Mouse (Mus musculus) urinary bladder, adult 18-20 months (tissue): ENCODE results near the gene Spopl.
"Not testable (repeated sequence)": the region's sequence is repeated elsewhere in the genome, so short reads cannot be mapped to it uniquely, and the experiment has no call there.

Experiments used
- DNase-seq, 2 experiments: peaks; one replicate each; pipeline ENCODE4 v3.0.0; 2022; ENCODE audit warnings: low spot score in 2 of 2, mixed read lengths in 2 of 2

Gene Spopl

DNA sequence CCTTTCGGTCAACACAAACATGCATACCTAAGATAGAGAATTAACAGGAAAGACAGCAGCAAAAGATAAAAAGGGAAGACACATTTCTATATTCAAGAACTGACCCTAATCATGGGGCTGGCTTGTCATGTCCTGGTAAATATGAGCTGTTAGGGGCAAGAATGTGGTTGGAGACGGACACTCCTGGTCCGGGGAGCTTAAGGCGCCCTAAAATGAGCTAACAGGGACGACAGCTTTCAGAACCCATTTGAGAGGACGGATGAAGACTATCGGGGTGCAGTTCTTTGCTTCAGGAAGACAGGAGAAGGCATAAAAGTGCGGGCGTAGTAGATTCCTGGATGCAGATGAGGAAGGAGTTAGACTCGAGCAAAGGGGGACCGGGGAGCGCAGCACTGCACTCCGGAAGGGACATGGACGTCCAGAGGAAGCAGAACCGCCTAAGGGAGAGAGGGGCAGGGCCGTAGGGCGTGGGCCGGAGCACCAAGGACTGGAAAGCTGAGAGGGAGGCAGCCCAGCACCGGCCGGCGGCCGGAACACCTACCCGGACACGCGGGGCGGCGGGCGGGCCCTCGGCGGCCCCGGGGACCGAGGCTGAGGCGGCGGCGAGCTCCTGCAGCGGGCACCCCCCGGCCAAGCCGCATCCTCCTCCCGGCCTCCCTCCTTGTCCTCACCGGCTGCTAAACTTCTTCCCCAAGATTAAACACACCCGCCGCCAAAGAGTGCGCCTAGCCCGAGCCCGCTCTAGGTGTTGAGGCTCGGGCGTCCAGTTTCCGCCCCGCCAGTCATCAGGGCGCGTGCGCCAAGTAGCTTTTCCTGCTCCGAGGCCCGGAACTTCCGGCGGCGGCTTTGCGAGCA is at the start of gene Spopl:
Spopl (minus strand) TSS at position 805 of the 855 bp plus-strand sequence.
- peak; percentile 68 to 79 for DNase-seq

DNA sequence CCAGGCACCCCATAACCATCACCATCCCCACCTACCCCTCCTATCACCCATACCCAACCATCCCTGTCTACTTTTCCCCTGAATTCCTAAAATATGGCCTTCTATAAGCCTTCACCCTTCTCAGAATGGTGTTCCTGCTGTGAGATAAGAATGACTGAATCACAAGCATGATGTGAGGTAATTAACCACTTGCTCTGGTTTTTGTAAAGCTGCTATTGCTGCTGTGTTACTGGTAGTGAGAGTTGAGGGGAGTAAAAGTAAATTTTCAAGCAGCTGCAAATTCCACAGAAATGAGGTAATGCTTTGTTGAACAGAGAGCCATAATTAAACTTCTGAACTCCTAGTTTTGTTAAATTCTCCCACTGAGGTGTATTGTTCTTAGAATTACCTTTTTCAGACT is 48.2 kb upstream of the Spopl start:
- DNase-seq: no peak

DNA sequence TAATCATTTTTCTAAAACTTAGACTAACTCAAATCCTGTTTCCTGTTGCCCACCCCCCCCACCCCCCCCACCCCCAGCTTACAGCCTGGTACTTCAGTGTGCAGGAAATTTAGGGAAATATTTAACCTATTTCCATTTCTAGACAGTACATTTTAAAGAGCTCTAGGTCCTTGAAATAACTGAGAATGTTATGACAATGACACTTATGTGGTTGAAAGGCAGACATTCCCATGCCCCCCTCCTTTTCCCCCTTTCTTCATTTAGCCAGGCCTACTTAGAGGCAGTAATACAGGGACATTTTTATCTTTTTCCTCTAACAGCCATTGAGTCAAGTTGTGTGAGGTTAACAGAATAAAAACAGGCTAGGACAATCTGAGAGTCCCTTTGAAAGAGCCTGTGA is 46.1 kb upstream of the Spopl start:
- no peak for DNase-seq

DNA sequence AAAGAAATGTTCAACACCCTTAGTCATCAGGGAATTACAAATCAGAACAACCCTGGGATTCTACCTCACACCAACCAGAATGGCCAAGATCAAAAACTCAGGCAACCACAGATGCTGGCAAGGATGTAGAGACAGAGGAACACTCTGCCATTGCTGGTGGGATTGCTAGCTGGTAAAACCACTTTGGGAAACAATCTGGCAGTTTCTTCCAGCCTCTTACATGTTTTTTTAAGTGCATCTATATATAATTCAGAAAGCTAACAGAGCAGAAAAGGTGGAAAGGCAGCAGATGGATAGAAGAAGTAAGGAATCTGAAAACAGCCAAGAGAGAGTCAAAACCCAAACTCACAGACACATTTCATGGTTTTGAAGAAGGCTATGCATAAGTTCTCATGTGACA is 33.5 kb upstream of the Spopl start:
- DNase-seq: no peak

DNA sequence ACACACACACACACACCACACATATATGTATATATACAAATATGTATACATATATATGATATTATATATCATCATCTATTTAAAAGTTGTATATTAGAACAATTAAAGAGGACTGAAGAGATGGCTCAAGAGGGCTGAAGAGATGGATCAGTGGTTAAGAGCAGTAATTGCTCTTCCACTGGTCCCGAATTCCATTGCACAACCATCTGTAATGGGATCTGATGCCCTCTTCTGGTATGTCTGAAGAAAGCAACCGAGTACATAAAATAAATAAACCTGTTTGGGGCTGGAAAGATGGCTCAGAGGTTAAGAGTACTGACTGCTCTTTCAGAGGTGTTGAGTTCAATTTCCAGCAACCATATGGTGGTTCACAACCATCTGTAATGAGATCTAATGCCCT is 16.9 kb upstream of the Spopl start:
- no peak for DNase-seq

DNA sequence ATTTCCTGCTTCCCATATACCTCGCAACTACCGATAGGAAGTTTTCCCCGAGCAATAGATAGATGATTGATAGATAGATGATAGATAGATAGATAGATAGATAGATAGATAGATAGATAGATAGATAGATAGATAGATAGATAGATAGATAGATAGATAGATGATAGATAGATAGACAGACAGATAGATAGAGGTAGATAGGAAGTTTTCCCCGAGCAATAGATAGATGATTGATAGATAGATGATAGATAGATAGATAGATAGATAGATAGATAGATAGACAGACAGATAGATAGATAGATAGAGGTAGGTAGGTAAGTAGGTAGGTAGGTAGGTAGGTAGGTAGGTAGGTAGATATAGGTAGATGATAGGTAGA is 239 bp upstream of the Spopl start:
- DNase-seq: not testable (repeated sequence)

DNA sequence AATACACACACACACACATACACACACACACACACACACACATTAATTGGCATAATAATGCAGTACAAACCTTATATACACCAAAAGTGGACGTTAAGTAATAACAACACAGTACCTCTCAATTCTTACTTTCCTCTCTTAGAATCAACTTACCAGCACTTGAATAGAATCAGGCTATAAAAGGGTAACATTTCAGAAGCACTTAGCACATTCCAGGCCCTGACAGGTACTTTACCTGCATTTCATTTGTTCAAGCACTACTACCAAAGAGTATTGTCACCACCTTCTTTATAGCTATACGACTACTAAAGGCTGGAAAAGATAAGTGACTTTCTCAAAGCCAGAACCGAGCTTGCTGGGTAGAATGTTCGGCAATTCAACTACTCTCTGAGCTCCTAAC is 1.3 kb downstream of the Spopl start:
- no peak for DNase-seq

DNA sequence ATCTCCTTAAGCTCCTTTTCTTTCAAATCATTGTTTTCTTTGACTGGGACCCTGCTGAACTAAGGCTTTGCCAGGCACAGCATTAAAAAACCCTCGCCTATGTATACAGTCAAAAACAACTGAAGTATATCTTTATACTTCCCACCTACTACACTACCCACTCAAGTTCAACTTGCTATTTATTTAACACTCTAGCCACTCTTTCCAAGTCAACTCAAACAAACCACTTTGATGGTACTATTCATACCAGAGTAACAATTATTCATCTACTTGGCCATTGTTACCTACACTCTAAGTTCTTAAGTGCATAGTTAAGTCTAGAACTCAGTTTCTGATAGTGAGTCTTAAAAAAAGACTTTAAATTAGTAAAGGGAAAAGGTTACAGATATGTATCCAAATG is 3.1 kb downstream of the Spopl start:
- DNase-seq: no peak

DNA sequence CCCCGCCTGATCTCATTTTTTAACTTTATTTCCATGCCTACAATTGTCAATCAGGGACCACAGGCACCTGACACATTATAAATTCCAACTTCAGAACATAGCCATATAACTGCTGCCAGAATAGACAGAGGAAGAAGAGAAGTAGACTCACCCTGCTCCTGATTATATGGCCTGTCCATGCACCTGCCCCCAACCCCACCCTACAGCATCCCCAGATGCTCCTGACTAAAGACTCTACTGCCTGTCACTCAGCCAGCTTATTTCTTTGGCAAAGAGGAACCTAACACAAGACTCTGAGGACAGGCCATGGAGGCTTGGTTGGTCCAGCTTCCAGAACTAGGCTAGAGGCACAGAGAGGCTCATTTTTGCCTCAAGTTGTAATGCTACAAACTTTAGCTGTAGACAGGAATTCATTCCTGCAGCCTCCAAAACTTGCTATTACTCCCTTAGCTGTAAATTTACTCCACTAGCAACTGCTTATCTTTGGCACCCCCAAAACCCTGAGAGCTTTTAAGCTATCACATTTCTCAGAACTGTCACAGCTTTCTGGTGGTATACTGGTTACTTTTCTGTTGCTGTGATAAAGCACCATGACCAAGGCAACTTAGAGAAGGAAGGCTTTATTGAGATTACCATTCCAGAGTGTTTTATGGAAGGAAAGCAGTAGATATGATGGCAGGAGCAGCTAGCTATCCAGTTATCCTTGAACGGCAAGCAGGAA is 6.7 kb downstream of the Spopl start:
- DNase-seq: no peak

DNA sequence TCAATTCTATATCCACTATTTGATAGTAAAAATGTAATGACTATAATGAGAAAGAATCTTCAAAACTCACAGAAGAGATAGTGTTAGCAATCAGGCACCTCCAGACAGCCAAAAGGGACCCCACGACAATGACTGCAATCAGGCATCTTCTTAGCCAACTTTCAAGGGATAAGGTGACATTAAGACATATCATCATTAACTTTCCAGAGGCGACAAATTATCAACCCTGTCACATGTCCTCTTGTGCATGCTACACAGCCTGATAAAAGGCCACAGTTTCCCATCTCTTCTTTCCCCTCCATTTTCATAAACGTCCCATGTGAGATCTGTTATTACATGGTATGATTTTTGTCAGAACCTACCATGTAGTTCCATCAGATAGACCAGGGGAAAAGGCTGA is 9.0 kb downstream of the Spopl start:
- DNase-seq: no peak

DNA sequence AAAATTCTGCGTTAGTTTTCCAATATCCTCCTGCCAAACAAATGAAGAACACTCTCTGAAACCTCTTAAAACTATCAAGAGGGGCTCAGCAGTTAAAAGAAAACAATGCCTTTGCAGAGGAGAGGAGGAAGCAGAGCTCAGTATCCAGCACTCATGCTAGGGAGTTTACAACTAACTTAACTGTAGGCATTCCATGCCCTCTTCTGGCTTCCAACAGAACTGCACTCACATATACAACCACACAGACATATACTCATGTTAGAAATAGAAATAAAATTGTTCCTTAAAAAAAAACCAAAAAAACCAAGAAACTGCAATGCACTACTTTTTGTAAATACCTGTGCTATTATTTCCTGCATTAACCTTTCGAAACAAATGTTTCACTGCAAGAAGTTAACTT is 12.7 kb downstream of the Spopl start:
- no peak for DNase-seq

DNA sequence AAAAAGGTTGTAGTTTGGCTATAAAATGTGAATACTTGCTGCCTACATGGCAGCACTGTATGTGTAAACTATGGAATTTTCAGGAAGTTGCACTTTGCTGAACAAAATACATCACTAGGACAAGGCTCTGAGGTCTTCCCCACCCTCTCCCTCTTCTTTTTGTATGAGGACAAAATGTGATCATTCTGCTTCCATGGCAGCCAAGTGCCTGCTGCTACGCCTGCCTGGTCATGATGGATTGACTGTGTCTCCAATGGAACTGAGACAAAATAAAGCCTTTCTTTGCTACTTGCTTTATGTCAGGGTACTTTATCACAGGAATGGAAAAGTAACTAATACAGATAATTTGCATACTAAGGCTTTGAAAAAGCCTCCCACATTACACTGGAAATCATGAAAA is 20.7 kb downstream of the Spopl start:
- DNase-seq: no peak

DNA sequence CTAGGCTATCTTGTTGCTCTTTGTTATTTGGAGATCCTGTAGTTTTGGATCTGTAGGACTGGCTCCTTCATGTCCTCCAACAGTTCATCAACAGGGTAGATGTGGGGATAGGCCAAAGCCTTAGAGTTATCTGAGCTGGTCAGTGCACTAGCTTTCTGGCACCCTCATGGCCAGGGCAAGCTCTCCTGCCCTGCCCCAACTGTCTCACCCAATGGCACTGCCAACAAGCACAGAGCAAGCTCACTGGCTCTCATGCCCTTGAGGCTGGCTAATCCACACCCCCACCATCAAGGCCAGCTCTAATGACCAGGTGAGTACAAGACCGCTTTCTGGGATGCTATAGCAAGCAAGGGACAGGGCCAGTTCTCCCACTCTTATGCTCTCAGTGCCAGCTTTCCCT is 24.7 kb downstream of the Spopl start:
- no peak for DNase-seq

DNA sequence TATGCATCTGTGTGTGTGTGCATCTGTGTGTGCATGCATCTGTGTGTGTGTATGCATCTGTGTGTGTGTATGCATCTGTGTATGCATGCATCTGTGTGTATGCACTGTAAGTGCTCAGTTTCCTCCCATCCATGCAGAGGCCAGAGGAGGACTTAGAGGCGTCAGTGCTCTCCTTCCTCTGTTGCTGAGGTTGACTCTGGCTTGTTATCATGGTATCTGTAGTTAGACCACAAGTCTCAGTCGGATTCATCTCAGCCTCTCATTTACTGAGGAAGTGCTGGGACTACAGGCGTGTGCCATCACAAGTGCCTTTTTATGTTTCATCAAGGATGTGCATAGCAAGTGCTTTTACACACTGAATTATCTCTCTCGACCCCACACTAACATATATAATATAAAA is 31.9 kb downstream of the Spopl start:
- no peak for DNase-seq

DNA sequence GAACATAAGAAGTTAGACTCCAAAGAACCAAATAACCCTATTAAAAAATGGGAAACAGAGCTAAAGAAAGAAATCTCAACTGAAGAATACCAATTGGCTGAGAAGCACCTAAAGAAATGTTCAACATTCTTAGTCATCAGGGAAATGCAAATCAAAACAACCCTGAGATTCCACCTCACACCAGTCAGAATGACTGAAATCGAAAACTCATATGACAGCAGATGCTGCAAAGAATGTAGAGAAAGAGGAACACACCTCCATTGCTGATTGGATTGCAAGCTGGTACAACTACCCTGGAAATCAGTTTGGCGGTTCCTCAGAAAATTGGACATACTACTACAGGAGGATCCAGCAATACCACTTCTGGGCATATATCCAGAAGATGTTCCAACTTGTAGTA is 44.2 kb downstream of the Spopl start:
- not testable (repeated sequence) for DNase-seq

DNA sequence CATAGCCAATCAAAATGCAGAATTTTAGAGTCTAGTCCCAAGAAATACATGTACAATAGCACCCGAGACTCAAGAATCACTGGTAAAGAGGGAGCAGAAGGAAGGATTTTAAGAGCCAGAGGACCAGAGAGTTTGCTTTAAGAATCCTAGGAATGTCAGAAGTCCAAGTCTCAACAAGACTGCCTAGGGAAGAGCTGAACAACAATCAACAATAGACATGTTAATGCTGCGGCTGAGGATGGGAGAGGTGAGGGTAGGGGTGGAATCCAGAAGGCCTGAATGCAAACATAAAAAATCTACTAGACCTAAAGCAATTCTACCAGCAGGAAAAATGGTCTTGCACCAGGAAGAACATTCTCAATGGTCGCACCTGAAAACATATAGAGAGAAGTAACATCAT is 66.8 kb downstream of the Spopl start:
- DNase-seq: no peak

DNA sequence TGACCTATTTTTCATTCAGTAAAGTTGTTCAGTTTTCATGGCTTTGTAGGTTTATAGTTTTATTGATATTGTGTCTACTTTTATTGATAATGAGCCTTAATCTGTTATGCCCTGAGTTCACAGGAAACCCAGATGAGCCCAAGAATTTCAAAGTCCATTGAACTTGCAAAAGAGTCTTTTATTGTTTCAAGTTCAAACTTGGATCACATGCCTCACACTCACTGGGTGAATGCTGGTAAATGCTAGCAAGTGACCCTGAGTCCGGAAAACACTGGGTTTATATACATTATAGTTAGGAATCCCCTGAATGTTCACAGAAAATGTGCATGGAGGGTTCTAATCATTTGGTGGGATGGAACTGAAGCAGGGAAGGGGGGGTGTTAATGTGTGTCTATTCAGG is 90.2 kb downstream of the Spopl start:
- no peak for DNase-seq

DNA sequence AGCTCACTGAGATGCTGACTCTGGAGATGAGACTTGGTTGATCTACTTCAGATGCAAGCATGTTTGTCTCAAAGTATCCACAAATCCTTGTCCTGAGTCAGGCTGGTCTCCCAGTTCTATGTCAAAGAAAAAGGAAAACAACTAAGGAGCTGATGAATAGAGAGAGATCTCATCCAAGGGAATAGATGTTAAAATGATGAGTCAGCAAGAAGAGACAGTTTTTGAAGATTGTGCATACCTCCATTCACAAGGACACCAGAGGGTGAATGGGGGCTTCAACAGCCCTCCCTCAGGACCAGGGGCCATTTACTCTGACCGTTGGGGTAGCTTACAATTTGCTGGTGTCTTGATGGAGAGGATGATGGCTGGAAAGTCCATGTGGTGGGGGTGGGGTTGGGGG is 104.4 kb downstream of the Spopl start:
- no peak for DNase-seq

DNA sequence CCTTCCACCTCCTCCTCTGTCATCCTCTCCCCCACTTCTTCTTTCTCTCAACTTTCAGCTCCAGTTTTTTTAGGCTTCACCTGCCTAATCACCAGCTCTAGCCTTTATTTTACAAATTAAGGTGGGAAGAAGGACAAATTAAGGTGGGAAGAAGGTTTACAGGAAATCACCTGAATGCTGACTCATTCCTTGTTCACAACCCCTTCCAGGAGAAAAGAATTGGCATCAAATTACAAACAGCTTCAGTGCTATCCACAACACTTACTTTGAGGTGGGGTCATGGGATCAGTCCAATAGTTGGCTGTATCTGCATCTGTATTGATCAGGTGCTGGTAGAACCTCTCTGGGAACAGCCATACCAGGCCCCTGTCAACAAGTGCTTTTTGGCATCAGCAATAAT is 114.5 kb downstream of the Spopl start:
- no peak for DNase-seq
